Mouse (Mus musculus): ENCODE results near the gene Mog. TPM values are rescaled to one million over a fixed set of nuclear protein-coding genes. Genes with fewer than 3 reads are reported as not detected.

Gene Mog
- total and polyA plus RNA-seq, 3 experiments, result not detected

- in situ Hi-C loops (cut with MboI; ENCODE audit: low pct_ligation_motif_present, low pct_unique_long_range_greater_than_20kb, low sequenced_read_pairs), result no loop called here
- Histone ChIP-seq H3K36me3 (replicated peaks in 1 of 2; ENCODE audit: control insufficient read depth in 1 of 2, insufficient read depth in 1 of 2, low read length in 1 of 2) (no peaks in the 10 kb centered on the region), H3K79me2 (replicated peaks; ENCODE audit: control insufficient read depth, extremely low read depth, insufficient read depth, poor library complexity, severe bottlenecking) (no peaks in the 10 kb centered on the region), H3K4me3 (replicated peaks in 1 of 3; ENCODE audit: low read depth in 2 of 3, low read length in 2 of 3, poor library complexity in 1 of 3) (no peak overlapping the region), H3K4me2 (ENCODE audit: insufficient read depth, low read depth, poor library complexity, severe bottlenecking) (no peak overlapping the region), H3K27ac (ENCODE audit: insufficient read depth, low read depth) (no peak overlapping the region), H3K9me3 (replicated peaks; ENCODE audit: low read length) (no peaks in the 10 kb centered on the region), H3K27me3 (replicated peaks) (peaks cover 2% of the 10 kb centered on the region), H3K4me1 (ENCODE audit: control insufficient read depth in 1 of 2, insufficient read depth in 2 of 2) (no peaks in the 10 kb centered on the region), H3K9ac (ENCODE audit: insufficient read depth, low read depth) (no peak overlapping the region)
- no peak for TF ChIP-seq MYC (IDR thresholded peaks at IDR 0.05; ENCODE audit: low read depth, low read length)
- no peak for TF ChIP-seq MAFK (IDR thresholded peaks at IDR 0.05; ENCODE audit: insufficient replicate concordance, low read length)
- TF ChIP-seq USF1 (IDR thresholded peaks at IDR 0.05; ENCODE audit: low read depth, low read length), result no peak
- TF ChIP-seq HCFC1 (IDR thresholded peaks at IDR 0.05; ENCODE audit: low read depth, low read length), result no peak
- TF ChIP-seq CHD2 (IDR thresholded peaks at IDR 0.05; ENCODE audit: low read length), result no peak
- no peak for TF ChIP-seq JUN (IDR thresholded peaks at IDR 0.05; ENCODE audit: insufficient read depth, low read depth, low read length)
- no peak for TF ChIP-seq E2F4 (IDR thresholded peaks at IDR 0.05; ENCODE audit: insufficient replicate concordance, low read depth, low read length)
- no peak for TF ChIP-seq ZMIZ1 (IDR thresholded peaks at IDR 0.05; ENCODE audit: low read depth, low read length)
- TF ChIP-seq ZNF384 (IDR thresholded peaks at IDR 0.05; ENCODE audit: low read depth, low read length), result no peak
- no peak for TF ChIP-seq RCOR1 (conservative IDR thresholded peaks at IDR 0.05; ENCODE audit: low read depth, low read length)
- no peak for TF ChIP-seq MAX (IDR thresholded peaks at IDR 0.05; ENCODE audit: low read length)
- TF ChIP-seq EP300 (IDR thresholded peaks at IDR 0.05; ENCODE audit: low read length), result no peak
- TF ChIP-seq CTCF (conservative IDR thresholded peaks at IDR 0.05 in 1 of 2, IDR thresholded peaks at IDR 0.05 in 1 of 2; ENCODE audit: low read depth in 2 of 2, low read length in 2 of 2), result no peak
- TF ChIP-seq ETS1 (conservative IDR thresholded peaks at IDR 0.05; ENCODE audit: low read depth, low read length), result no peak
- TF ChIP-seq ZKSCAN1 (IDR thresholded peaks at IDR 0.05; ENCODE audit: borderline replicate concordance, low read depth, low read length), result no peak
- no peak for TF ChIP-seq ZC3H11A (IDR thresholded peaks at IDR 0.05; ENCODE audit: low read depth, low read length)
- no peak for TF ChIP-seq MEF2A (IDR thresholded peaks at IDR 0.05; ENCODE audit: borderline replicate concordance, low read depth, low read length)
- no peak for TF ChIP-seq TCF12 (IDR thresholded peaks at IDR 0.05; ENCODE audit: low read depth, low read length)
- TF ChIP-seq POLR2A (IDR thresholded peaks at IDR 0.05; ENCODE audit: low read depth, low read length), result no peak
- no peak for TF ChIP-seq IRF4 (IDR thresholded peaks at IDR 0.05; ENCODE audit: low read depth, low read length)
- dilution Hi-C loops (cut with MboI; ENCODE audit: extremely low pct_ligation_motif_present, extremely low pct_unique_long_range_greater_than_20kb, low sequenced_read_pairs), result no loop called here
- DNase-seq (ENCODE audit: extremely low read depth), result no peak
Measured at GRCm38 (mm10) chr17:37039127-37039894, 16.1 kb upstream of the Mog start.

- no peak overlapping the region; the same call in 1 of the 2 replicates for H3K4me2 ChIP-seq (ENCODE audit: insufficient read depth, low read depth, poor library complexity, severe bottlenecking)
- H3K9me3 ChIP-seq (replicated peaks; ENCODE audit: low read length), result no peaks in the 10 kb centered on the region
- dilution Hi-C loops (cut with MboI; ENCODE audit: extremely low pct_ligation_motif_present, extremely low pct_unique_long_range_greater_than_20kb, low sequenced_read_pairs), result no loop called here
- in situ Hi-C loops (cut with MboI; ENCODE audit: low pct_ligation_motif_present, low pct_unique_long_range_greater_than_20kb, low sequenced_read_pairs), result no loop called here
- H3K4me3 ChIP-seq (replicated peaks in 1 of 3; ENCODE audit: low read depth in 2 of 3, low read length in 2 of 3, poor library complexity in 1 of 3), result peak overlapping the region in 2 of 3 experiments; percentile 63 to 84
- H3K27me3 ChIP-seq (replicated peaks), result no peaks in the 10 kb centered on the region
- no peaks in the 10 kb centered on the region for H3K79me2 ChIP-seq (replicated peaks; ENCODE audit: control insufficient read depth, extremely low read depth, insufficient read depth, poor library complexity, severe bottlenecking)
- DNase-seq (ENCODE audit: extremely low read depth), result no peak
- H3K36me3 ChIP-seq (replicated peaks in 1 of 2; ENCODE audit: control insufficient read depth in 1 of 2, insufficient read depth in 1 of 2, low read length in 1 of 2), result no peaks in the 10 kb centered on the region
- no peak for TF ChIP-seq GABPA (IDR thresholded peaks at IDR 0.05; ENCODE audit: insufficient replicate concordance, low read depth, low read length)
- no peak for TF ChIP-seq NELFE (IDR thresholded peaks at IDR 0.05; ENCODE audit: low read depth, low read length)
- TF ChIP-seq MXI1 (IDR thresholded peaks at IDR 0.05; ENCODE audit: low read depth, low read length), result no peak
- TF ChIP-seq USF1 (IDR thresholded peaks at IDR 0.05; ENCODE audit: low read depth, low read length), result no peak
- TF ChIP-seq POLR2A (IDR thresholded peaks at IDR 0.05; ENCODE audit: low read depth, low read length), result no peak
- no peak for TF ChIP-seq CHD1 (IDR thresholded peaks at IDR 0.05; ENCODE audit: low read depth, low read length)
- no peak for TF ChIP-seq EP300 (IDR thresholded peaks at IDR 0.05; ENCODE audit: low read length)
- no peak for TF ChIP-seq ZNF384 (IDR thresholded peaks at IDR 0.05; ENCODE audit: low read depth, low read length)
- TF ChIP-seq IRF4 (IDR thresholded peaks at IDR 0.05; ENCODE audit: low read depth, low read length), result no peak
- no peak for TF ChIP-seq PAX5 (IDR thresholded peaks at IDR 0.05; ENCODE audit: low read length)
- no peak for TF ChIP-seq JUN (IDR thresholded peaks at IDR 0.05; ENCODE audit: insufficient read depth, low read depth, low read length)
- TF ChIP-seq ZC3H11A (IDR thresholded peaks at IDR 0.05; ENCODE audit: low read depth, low read length), result no peak
- TF ChIP-seq UBTF (IDR thresholded peaks at IDR 0.05; ENCODE audit: low read depth, low read length), result no peak
- no peak overlapping the region for H3K27ac ChIP-seq (ENCODE audit: insufficient read depth, low read depth)
- peaks cover 0 to 9% of the 10 kb centered on the region in 2 experiments; a peak in 2 of 4 replicates for H3K4me1 ChIP-seq (ENCODE audit: control insufficient read depth in 1 of 2, insufficient read depth in 2 of 2)
- peak overlapping the region; percentile 53; the same call in 1 of the 2 replicates for H3K9ac ChIP-seq (ENCODE audit: insufficient read depth, low read depth)
Measured at GRCm38 (mm10) chr17:37029162-37029561, 6.0 kb upstream of the Mog start.
